Mouse (Mus musculus): ENCODE data around the gene Klhdc8a.

The Klhdc8a gene

DNA sequence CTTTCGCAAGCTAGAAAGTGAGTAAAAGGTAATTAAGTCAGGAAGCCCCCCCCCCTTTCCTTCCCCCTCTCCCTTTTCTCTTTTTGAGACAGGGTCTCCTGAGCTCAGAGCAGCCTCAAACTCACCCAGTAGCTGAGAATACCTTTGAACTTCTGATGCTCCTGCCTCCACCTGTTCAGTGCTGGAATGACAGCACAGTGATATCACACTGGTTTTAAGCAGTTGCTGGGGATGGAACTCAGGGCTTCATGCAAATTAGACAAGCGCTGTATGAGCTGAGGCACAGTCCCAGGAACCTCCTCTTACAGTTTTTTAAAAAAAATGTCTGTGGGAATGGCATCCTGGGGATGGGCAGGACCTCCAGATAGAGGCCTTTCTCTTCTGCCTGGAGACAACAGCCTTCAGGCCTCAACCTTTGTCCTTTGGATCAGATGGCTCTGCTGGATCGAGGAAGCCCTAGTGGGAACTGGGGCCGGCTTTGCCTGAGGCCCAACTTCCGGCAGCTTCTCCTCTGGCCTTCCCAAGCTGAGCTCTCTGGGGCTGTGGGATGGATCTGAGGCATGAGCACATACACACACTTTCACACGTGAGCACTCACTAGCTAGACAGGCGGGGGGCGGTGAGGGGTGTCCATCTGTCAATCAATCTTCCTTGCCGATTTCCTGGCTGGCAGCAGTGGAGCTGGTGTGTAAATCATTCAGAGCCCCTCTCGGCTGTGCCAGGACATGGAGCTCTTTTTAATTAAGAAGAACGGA is 7.3 kb upstream of the Klhdc8a start:
- no peak for DNase-seq (ENCODE audit: low spot score)

DNA sequence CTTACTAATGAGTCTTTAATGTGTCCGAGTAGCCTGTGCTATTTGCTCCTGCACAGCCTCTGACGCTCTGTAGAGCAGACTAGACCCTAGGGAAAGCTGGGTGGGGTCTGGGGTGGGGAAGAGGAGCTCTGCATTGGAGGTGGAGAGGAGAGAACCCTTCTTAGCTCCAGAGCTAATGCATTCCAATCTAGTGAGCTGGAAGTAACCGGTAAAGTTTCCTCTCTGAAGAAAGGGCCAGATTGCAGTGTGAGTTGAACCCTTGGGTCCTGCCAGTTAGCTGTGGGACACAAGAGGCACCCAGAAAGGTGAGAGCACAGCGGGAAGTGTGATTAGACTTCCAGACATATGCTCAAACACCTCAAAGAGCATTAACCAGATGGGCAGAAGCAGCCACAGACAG is 6.7 kb upstream of the Klhdc8a start:
- no peak for DNase-seq (ENCODE audit: low spot score)

DNA sequence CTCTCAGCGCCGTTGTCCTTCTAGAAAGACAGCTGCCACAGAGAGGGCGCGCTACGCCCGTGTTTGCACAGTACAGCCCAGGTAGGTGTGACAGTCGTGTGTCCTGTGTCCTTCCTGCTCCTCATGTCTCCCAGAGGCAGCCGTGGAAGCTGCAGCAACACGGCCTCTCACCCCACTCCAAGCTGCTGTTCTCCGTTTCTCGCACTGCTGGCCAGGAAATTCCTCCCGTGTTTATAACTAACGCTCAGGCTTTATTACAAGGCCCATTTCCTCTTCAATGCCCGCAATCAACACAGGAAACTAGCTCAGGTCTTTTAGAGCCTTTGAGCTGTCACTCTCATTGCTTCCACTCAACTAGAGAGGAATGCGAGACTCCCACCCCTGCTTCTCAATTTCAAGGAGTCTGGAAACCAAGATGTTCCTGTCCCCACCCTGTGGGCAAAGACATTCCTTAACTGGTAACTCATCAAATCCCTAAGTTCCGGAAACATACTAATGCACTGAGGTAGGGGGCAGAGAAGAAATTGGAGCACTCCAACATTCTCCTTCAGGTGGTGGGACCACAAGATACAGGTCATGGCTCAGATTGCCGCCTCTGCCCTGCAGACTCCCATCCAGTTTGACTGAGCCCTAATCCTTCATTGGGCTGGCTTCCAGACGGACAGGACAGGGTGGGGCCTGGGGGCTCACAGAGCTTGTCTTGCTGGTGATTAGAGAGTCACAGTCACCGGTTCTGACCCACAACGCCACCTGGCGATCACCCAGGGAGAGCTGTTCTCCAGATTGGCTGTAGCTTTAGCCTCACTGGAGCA is 5.9 kb upstream of the Klhdc8a start:
- DNase-seq (ENCODE audit: low spot score): no peak

DNA sequence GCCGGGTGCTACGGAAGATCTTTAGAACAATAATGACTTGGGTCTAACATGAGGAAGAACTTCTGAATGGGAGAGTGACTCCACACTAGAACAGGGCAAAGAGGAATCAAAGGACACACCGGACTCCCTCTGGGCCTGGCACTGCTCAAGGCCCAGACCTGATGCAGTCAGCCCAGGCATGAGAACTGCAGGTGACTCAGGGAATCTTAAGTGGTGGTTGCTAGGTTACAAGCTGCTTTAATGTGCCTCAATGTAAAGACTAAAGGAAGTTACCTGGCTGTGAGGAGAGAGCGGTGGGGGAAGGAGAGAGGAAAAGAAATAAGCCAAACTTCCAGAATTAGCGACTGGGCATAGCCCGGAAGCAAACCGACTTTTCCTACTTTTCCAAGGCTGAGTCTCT is 2.9 kb upstream of the Klhdc8a start:
- DNase-seq (ENCODE audit: low spot score): no peak

DNA sequence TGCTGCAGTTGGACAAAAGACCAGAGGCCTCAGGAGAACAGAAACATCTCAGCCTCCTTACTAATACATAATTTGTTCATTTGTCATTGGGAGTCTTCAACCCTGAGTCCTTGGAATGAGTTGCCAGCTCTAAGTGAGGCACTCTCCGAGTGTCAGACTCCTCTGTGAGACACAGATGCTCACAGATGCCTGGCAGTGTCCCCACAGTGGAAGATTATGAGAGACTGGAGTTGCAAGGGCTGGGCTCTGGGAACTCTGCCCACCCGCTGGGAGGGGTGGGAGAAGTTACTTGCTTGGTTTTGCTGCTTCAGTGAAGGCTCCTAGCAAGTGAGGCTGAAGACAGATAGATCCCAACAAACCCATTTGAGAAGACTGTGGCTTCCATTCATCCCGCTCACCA is 2.4 kb upstream of the Klhdc8a start:
- no peak for DNase-seq (ENCODE audit: low spot score)

DNA sequence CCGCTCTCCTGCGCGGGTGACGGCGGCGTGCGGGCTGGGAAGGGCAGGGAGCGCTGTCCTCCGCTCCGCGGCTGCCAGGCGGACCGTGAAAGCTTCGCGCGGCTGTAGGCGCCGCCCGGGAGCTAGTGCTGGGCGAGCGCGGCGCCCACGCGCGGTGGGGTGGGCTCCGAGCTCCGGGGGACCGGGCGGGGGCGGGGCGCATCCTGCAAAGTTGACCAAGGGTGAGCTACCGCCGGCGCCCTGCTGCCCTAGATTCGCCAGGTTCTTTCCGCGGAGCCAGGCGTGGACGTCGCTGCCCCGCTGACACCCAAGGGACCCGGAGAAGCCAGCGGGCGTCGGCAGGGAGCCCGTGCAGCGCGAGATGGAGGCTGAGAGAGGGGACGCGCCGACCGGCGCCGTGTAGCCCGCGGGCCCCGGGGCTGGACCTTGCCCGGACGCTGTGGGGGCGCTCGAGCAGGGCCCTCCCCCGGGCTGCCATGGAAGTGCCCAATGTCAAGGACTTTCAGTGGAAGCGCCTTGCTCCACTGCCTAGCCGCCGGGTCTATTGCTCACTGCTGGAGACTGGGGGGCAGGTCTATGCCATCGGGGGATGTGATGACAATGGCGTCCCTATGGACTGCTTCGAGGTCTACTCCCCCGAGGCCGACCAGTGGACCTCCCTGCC is 507 bp downstream of the Klhdc8a start:
- no peak for DNase-seq (ENCODE audit: low spot score)

DNA sequence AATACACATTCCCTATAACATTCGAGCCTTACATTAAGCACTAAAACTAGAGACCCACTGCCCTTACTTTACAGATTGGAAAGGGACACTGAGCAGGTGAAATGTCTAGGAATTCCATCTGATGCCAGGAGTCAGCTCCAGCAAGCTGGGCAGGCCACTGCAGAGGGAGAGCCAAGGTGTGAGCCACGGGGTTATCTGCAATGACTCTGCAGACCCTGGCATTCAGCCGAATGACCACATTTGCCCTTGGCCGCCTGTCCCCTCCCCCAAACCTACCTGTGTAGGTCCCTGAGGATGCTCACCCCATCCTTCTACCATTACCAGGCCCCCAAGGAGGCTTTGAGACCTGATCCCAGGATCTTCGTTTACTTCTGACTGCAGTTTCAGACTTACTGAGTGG is 1.3 kb downstream of the Klhdc8a start:
- DNase-seq (ENCODE audit: low spot score): no peak

DNA sequence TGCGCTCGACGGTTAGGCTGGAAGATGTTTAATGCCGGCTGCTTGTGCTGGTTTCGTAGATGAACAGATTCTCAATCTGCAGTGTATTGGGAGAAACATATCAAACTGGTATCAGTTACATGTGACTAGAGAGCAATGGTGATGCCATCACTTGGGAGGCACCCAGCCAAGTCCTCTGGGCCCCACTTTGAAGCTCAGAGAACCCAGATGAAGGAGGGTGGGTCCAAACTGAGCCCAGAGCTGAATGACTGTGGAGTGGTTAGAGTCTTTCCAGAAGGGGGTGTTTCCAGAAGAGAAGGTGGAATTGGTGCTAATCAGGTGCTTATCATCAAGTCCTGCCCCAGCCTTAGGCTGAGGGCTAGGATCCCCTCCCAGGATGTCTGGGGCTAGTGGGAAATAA is 2.8 kb downstream of the Klhdc8a start:
- no peak for DNase-seq (ENCODE audit: low spot score)

DNA sequence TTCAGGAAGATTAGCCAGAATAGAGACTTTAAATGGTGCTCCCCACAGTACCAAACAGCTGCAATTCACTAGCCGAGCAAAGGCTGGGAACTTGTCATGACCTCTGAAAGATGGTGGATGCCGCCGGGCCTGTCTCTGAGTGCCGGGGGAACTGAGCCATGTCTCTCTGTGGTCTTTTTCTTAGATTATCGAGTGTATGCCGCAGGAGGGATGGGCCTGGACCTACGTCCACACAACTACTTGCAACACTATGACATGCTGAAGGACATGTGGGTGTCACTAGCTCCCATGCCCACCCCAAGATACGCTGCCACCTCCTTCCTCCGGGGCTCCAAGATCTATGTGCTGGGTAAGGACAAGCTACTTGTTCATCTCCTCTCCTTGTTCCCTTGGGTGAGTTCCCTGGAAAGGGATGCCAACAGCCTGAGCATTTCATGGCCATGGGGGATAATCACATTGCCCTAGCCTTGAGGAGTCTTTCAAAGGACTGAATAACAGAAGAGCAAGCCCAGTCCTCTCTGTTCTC is 4.0 kb downstream of the Klhdc8a start:
- no peak for DNase-seq (ENCODE audit: low spot score)

DNA sequence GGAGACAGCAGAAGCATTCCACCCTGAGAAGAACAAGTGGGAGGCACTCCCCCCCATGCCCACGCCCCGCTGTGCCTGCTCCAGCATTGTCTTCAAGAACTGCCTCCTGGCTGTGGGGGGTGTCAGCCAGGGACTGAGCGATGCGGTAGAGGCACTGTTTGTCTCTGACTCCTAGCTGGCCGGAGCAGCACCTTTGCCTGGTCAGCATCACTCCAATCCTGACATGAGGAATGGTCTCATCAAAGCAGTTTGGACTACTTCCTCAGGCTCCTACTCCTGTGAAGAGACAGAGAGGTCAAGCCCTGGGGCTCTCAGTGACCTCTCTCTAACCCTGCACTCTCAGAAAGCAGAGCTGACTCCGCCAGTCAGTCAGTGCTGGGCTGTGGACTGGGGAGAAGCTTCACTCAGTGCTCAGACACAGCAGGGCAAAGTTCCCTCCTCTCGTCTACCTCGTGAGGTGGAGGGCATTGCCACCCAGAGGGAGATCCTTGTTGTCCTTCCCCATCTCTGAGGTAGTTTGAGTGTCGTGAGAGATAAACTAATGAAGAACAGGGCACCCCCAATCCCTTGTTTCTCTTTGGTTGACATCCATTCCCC is 6.3 kb downstream of the Klhdc8a start:
- DNase-seq (ENCODE audit: low spot score): no peak

DNA sequence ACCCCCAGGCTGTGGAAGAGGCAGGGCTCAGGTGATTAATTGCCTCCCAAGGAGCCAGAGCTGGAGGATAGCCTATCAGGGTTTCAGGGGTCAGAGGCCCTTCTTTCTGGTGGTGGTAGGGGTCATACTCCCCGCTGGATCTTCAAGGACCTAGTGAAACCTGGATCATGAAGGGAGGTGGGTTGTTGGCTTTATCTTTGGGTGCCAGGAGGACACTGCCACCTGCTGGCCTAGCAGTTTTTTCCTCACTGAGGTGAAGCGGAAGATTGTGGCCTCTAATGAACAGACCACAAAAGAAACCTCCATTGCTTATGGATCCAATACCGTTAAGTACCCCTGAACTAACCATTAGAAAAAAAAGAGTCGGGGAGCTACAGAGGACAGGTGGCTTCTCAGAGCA is 7.7 kb downstream of the Klhdc8a start:
- no peak for DNase-seq (ENCODE audit: low spot score)

DNA sequence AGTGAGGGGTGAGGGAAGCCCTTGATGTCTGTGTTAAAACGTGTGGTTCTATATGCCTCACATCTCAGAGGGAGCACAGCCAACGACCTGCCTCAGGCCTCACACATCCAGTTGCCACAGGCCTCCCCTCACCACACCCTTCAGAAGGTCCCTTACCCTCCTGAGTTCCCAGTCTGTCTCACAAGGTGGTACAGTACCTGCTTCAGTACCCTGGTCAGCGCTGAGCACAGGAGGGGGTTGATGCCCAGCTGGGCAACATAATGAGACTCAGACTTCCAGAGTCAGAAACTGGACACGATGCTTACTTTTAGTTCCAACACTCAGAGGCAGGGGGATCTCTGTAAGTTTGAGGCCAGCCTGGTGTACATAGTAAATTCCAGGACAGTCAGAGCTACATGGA is 8.4 kb downstream of the Klhdc8a start:
- DNase-seq (ENCODE audit: low spot score): no peak

DNA sequence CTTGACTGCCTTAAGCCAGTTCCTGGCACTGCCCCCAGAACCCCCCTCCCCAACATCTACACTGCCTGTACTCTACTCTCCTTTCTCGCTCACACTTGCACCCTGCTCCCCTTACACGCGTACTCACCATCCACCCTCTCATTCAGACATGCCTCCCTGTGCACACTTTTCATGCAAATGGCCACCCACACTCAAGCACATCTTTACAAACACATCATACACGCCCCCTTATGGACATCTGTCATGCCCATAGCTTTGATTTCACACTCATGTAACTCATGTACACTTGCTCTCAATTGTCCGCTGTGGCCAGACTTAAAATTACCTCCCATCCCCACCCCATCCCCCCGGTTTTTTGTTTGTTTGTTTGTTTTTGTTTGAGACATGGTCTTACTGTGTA is 9.5 kb downstream of the Klhdc8a start:
- DNase-seq (ENCODE audit: low spot score): no peak

DNA sequence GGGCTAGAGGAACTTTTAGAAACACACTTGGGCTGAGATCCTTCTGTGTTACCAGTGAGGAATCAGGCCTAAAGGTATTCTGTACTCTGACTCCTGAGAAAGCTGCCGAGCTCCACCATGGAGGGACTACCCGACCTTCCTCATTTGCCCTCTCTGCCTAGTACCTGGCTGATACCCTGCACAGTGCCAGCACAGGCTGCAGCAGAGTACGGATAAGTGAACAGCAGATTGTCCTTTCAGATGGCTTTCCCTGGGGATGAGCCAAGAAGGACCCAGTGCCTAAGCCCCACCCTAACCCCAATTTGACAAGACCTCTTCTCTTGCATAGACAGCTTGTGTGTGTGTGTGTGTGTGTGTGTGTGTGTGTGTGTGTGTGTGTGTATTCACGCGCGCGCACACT is 10.2 kb downstream of the Klhdc8a start:
- no peak for DNase-seq (ENCODE audit: low spot score)

DNA sequence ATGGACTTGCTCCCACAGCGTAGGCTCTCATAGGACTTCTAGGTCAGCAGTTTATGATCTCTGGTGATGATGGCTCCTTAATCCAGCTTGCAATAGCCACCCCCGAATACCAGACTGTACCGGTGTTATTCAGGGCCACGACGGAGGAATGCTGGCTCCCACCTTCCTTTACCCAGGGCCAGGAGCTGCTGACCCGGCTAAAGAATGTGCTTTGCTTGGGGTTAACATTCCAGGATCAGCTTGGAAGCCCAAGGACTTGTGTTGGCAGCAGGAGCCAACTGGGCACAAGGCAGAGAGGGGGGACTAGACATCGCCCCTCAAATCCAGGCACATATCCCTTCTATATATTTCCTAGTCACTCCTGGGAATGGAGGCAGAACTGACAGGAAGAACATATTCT is 12.3 kb downstream of the Klhdc8a start:
- no peak for DNase-seq (ENCODE audit: low spot score)

DNA sequence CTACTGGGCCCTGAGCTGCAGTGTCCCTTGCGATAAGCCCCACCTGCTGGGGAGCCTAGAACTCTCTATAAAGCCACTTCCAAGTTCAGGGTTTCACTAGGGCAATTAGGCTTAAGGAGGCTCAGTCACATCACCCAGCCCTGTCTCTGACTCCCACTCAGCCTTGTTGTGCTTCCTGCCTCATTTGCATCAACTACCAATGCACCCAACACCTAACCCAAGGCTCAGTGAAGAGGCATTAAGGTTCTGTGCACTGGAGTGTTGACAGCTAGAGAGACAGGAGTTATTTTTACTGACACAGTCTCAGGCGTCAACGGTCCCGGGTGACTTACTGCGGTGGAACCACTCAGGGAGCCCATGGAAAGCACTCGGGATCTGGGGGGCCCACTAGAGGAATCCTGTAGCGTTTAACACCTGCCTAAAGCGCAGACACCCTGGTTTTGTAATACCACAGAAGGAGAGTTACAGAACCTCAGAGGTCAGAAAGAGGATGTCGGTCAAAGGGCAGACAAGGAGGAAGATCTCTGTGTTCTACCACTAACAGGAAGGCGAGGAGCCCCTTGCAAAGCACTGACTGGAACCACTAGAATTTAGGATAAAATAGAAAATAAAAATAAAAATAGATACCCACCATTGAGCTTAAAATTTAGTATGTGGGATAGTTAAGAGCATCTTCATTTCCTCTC is 12.9 kb downstream of the Klhdc8a start:
- peak; percentile 19 for DNase-seq (ENCODE audit: low spot score)

DNA sequence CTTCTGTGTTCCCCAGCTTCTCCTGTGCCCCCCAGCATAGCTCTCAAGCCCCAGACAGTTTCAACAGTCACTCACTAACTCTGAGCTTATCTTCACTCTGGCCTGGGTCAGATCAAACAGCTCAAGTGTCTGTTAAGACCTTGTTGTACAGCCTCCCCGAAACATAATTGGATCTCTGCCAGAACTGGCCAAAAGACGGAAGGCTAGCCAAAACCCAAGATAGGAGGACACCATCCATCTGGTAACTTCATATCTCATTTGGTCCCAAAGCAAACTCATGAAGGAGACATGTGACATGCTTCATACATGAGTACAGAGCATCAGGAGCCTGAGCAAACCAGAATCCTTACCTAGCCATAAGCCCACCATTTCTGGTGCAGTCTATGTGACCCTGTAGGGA is 13.6 kb downstream of the Klhdc8a start:
- no peak for DNase-seq (ENCODE audit: low spot score)

DNA sequence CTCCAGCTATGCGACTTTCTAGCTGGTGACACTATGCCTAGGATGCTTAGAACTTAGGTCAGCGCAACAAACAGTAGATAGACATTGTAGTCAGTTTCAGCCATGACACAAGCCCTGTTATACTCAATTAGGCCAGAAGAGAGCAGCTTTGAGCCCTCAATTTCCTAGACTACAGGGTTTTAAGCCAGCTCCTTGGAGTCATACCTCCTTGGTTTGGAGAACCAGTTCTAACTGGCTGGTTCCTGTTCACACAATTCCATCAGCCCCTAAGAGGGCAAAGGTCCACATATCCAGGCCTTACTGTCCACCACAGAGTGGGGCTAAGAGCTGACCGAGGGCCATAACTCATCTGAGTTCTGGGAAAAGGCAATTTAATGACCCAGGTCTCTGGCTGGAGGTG is 14.3 kb downstream of the Klhdc8a start:
- peak; percentile 33 for DNase-seq (ENCODE audit: low spot score)

DNA sequence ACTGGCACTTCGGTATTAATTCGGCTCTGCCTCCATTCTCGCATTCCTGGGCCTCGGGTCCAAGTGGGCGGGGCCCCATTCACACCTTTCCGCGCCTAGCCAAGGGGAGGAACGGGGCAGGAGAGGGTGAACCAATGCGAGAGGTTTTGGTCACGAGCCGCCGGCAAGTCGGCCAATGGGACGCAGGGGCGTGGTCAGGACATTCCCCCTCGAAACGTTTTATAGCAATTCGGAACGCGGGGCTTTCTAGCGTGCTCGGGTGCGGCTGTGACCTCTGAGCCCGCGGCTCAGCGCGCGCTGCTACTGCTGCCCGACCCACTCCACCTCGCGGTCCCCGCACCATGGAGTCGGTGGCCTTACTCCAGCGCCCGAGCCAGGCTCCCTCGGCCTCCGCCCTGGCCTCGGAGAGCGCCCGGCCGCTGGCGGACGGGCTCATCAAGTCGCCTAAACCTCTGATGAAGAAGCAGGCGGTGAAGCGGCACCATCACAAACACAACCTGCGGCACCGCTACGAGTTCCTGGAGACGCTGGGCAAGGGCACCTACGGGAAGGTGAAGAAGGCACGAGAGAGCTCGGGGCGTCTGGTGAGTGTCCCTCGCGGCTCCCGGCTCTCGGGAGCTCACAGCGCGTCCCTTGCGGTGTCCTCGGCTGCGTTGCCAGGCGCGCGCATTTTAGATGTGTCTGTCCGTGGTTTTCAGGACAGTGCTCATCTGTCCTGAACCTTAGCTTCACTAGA is 17.6 kb downstream of the Klhdc8a start, which contains the start of gene Nuak2:
Gene Nuak2, plus strand, starts transcription at position 238 of the 736 bp plus-strand sequence.
- DNase-seq (ENCODE audit: low spot score): peak; percentile 74

DNA sequence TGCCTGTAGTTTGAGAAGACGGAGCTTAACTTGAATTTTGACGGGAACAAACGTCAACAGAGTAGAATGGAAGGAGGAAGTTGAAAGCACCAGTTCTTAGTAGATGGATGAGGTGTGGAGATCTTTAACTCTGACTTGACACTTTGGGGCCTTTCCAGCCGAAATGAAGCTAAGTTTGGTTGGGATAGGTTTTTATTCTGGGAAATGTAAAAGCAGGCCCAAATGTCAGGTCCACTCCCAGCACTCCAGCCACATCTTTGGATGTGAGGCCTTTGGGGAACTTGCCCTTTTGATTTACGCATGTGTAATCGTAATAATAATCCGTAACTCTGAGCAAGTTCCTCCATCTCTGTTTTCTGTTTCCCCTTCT is 18.2 kb downstream of the Klhdc8a start:
- DNase-seq (ENCODE audit: low spot score): no peak

DNA sequence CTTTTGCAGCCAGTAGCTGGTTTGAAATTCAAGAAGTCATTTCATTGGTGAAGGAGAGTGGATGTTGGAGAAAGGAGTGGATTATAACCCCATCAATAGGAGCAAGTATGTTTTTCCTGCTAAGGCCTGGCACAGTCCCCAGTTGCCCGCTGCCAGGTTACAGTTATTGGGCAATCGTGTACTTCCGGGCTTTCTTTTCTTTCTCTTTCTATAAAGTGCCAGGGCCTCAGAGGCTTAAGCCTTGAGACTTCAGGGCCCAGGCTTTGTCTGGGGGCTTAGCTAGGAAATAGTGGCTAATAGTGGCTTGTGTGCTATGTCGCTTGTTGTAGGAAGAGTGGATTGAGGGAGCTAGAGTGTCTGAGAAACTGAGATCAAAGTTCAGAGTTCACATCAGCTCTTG is 19.0 kb downstream of the Klhdc8a start:
- DNase-seq (ENCODE audit: low spot score): no peak

Measured in spleen, adult 12 weeks (tissue).